Mouse (Mus musculus): ENCODE results near the gene Usp18. TPM values are rescaled to one million over a fixed set of nuclear protein-coding genes. Genes with fewer than 3 reads are reported as not detected.
A peak's percentile ranks its signal among the peaks of the same experiment; 100 is the strongest.

Gene Usp18
- polyA plus RNA-seq, 1 experiment, result 9.7 TPM

DNA sequence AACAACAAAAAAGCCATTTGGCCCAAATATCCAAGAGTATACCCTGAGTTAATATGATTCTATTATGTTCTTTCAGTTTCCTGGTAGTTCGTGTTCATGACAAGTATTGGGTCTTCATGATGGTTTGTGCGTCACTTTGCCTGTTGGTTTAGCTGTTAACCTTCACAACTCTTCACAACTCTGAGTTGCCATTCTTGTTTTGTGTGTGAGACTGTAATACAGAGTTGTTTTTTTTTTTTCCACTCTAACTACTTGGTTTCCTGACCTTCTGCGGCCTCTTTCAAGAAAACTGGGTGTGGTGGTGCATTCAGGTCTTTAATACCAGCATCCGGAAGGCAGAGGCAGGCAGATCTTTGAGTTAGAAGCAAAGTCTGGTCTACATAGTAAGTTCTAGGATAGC, 7.5 kb upstream of the Usp18 start:
- Histone ChIP-seq H3K4me3 (ENCODE audit: insufficient read depth, low read depth, low read length) (no peak overlapping the region), H3K27me3 (replicated peaks; ENCODE audit: control insufficient read depth, insufficient read depth, low read length) (no peaks in the 10 kb centered on the region), H3K36me3 (ENCODE audit: control insufficient read depth, insufficient read depth, low read length) (no peaks in the 10 kb centered on the region), H3K4me1 (ENCODE audit: control insufficient read depth, insufficient read depth, low read length) (0 out of 2 replicates have a peak, but pooled peaks cover 4% of the 10 kb centered on the region), H3K27ac (ENCODE audit: insufficient read depth, low read depth, low read length) (no peak overlapping the region)
- no peak for DNase-seq
- WGBS, result 95% methylated on average over 4 of the region's 4 CpGs
- TF ChIP-seq CTCF (conservative IDR thresholded peaks at IDR 0.05; ENCODE audit: insufficient read depth, insufficient read length, low read depth, low read length), result no peak
- no peak for TF ChIP-seq POLR2A (IDR thresholded peaks at IDR 0.05; ENCODE audit: low read depth, low read length)

DNA sequence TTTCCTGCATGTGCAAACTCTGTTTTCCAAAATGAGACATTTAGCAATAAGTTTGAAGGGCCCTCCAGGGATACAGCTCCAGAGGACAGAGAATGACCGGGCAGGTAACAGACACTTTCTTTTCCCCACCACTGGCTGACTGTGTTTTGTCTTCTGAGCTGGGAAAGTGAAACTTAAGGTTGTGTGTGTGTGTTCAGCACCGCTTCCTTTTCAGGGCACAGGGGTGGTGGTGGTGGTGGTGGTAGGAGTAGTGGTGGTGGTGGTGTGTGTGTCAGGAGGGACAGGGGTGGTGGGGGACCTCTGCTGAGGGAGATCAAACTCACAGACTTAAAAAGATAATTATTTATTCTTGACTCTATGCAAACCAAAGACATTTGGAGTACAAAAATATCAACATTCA, 3.9 kb upstream of the Usp18 start:
- H3K4me3 ChIP-seq (ENCODE audit: insufficient read depth, low read depth, low read length), result no peak overlapping the region
- WGBS, result 86% methylated on average over 2 of the region's 2 CpGs
- H3K4me1 ChIP-seq (ENCODE audit: control insufficient read depth, insufficient read depth, low read length), result 0 out of 2 replicates have a peak, but pooled peaks cover 4% of the 10 kb centered on the region
- TF ChIP-seq POLR2A (IDR thresholded peaks at IDR 0.05; ENCODE audit: low read depth, low read length), result no peak
- TF ChIP-seq CTCF (conservative IDR thresholded peaks at IDR 0.05; ENCODE audit: insufficient read depth, insufficient read length, low read depth, low read length), result no peak
- DNase-seq, result no peak
- no peaks in the 10 kb centered on the region for H3K27me3 ChIP-seq (replicated peaks; ENCODE audit: control insufficient read depth, insufficient read depth, low read length)
- no peaks in the 10 kb centered on the region for H3K36me3 ChIP-seq (ENCODE audit: control insufficient read depth, insufficient read depth, low read length)
- H3K27ac ChIP-seq (ENCODE audit: insufficient read depth, low read depth, low read length), result no peak overlapping the region

DNA sequence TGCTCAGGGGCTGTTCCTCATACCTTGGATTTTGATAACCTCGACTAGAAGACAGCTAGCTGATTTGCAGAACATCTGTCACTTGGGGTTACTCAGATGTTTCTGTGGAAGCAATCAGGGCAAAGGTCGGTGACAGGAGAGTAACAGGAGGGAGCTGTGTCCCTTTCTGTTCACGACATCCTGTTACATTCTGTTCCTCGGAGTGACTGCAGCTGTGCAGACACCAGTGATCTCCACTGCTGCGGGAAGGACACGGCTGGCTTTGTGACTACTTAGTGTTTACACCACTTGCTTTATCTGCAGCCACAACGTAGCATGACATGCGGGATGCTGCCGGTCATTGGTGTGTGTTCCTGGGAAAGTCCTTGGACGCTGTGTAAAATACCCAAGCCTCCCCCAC, 2.5 kb upstream of the Usp18 start:
- Histone ChIP-seq H3K4me3 (ENCODE audit: insufficient read depth, low read depth, low read length) (no peak overlapping the region), H3K36me3 (ENCODE audit: control insufficient read depth, insufficient read depth, low read length) (no peaks in the 10 kb centered on the region), H3K27ac (ENCODE audit: insufficient read depth, low read depth, low read length) (no peak overlapping the region), H3K4me1 (ENCODE audit: control insufficient read depth, insufficient read depth, low read length) (0 out of 2 replicates have a peak, but pooled peaks cover 4% of the 10 kb centered on the region), H3K27me3 (replicated peaks; ENCODE audit: control insufficient read depth, insufficient read depth, low read length) (no peaks in the 10 kb centered on the region)
- WGBS, result 40% methylated on average over 10 of the region's 10 CpGs
- no peak for TF ChIP-seq CTCF (conservative IDR thresholded peaks at IDR 0.05; ENCODE audit: insufficient read depth, insufficient read length, low read depth, low read length)
- no peak for TF ChIP-seq POLR2A (IDR thresholded peaks at IDR 0.05; ENCODE audit: low read depth, low read length)
- DNase-seq, result no peak

DNA sequence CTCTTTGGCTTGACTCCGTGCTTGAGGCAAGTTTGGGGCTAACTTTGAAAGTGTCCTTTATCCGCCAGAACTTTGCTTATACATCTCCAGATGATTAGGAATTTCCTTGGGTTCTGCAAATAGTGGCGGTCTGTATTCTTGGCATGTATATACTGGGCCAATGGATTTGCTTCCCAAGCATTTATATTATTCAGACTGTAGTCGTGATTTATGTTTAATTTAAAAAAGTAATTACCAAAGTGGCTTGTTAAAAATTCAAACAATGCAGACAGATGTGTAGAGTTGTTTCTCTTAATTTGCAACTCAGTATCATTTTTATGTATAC, 293 bp downstream of the Usp18 start:
- Histone ChIP-seq H3K27me3 (replicated peaks; ENCODE audit: control insufficient read depth, insufficient read depth, low read length) (no peaks in the 10 kb centered on the region), H3K4me3 (ENCODE audit: insufficient read depth, low read depth, low read length) (peak overlapping the region; percentile 55), H3K4me1 (ENCODE audit: control insufficient read depth, insufficient read depth, low read length) (peaks cover 9% of the 10 kb centered on the region; the same call in 1 of the 2 replicates), H3K36me3 (ENCODE audit: control insufficient read depth, insufficient read depth, low read length) (no peaks in the 10 kb centered on the region), H3K27ac (ENCODE audit: insufficient read depth, low read depth, low read length) (no peak overlapping the region)
- TF ChIP-seq CTCF (conservative IDR thresholded peaks at IDR 0.05; ENCODE audit: insufficient read depth, insufficient read length, low read depth, low read length), result no peak
- no peak for TF ChIP-seq POLR2A (IDR thresholded peaks at IDR 0.05; ENCODE audit: low read depth, low read length)
- WGBS, result 14% methylated on average over 4 of the region's 4 CpGs
- no peak for DNase-seq

DNA sequence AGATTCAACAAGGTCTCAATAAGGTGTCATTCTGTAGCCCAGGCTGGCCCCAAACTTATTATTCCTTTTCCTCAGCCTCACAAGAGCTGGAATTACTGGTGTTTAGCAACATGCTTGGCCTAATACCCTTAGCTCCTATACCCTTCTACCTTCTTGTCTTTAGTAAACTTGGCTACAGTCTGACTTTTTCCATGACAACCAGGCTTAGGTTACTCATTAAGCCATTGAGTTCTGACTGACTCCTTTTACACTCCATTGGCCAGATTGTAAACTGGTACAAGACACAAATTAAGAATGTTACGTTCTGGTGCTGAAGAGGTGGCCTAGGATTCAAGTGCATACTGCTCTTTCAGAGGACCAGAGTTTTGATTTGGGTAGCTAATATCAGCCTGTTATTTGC, 4.7 kb downstream of the Usp18 start:
- TF ChIP-seq CTCF (conservative IDR thresholded peaks at IDR 0.05; ENCODE audit: insufficient read depth, insufficient read length, low read depth, low read length) (no peak), POLR2A (IDR thresholded peaks at IDR 0.05; ENCODE audit: low read depth, low read length) (no peak)
- DNase-seq, result peak; percentile 68
- WGBS, result 37% methylated on average over 1 of the region's 1 CpGs

DNA sequence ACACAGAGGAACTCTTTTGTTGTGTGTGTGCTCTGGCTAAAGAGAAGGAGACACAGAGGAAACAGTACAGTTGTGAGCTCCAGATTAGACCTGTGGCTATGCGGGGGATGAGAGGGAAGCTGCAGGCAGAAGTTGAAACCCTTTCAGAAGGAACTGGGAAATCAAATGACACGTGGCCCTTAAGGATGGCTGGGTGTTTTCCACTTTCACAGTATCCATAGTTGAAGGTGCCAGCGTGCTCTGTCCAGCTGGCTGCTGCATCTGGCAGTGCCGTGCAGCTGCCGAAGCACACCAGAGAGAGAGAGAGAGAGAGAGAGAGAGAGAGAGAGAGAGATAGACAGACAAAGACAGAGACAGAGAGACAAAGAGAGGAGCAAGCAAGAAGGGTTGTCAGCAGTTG, 5.5 kb downstream of the Usp18 start:
- 81% methylated on average over 5 of the region's 5 CpGs for WGBS
- H3K36me3 ChIP-seq (ENCODE audit: control insufficient read depth, insufficient read depth, low read length), result peaks cover 3% of the 10 kb centered on the region; the same call in 1 of the 2 replicates

More for the DNA sequence above, 4.7 kb downstream of the Usp18 start:
- no peaks in the 10 kb centered on the region for H3K27me3 ChIP-seq (replicated peaks; ENCODE audit: control insufficient read depth, insufficient read depth, low read length)
- H3K4me1 ChIP-seq (ENCODE audit: control insufficient read depth, insufficient read depth, low read length), result peaks cover 5% of the 10 kb centered on the region; the same call in 1 of the 2 replicates
- no peak overlapping the region for H3K4me3 ChIP-seq (ENCODE audit: insufficient read depth, low read depth, low read length)
- peaks cover 3% of the 10 kb centered on the region; the same call in 1 of the 2 replicates for H3K36me3 ChIP-seq (ENCODE audit: control insufficient read depth, insufficient read depth, low read length)
- no peak overlapping the region for H3K27ac ChIP-seq (ENCODE audit: insufficient read depth, low read depth, low read length)

DNA sequence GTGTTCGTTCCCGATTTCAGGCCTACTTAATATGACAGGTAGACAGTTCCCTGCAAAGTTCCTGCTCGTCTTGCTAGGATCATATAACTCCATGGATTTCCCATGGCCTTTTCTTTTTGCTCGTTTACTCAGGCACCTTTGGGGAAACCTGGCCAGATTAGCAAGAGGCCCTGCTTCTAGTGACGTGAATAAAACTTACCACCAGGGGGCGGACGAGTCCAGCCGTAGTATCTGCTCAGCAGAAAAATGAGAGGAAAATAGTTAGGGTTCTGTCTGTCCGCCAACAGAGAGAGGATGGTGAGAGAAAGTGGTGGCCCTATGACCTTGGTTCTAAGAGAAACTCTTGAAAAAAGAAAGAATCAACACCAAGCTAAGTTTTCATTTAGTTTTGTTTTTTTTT, 14.8 kb downstream of the Usp18 start:
- Histone ChIP-seq H3K4me1 (ENCODE audit: control insufficient read depth, insufficient read depth, low read length) (no peaks in the 10 kb centered on the region), H3K4me3 (ENCODE audit: insufficient read depth, low read depth, low read length) (no peak overlapping the region), H3K36me3 (ENCODE audit: control insufficient read depth, insufficient read depth, low read length) (no peaks in the 10 kb centered on the region), H3K27me3 (replicated peaks; ENCODE audit: control insufficient read depth, insufficient read depth, low read length) (no peaks in the 10 kb centered on the region), H3K27ac (ENCODE audit: insufficient read depth, low read depth, low read length) (no peak overlapping the region)
- TF ChIP-seq POLR2A (IDR thresholded peaks at IDR 0.05; ENCODE audit: low read depth, low read length) (no peak), CTCF (conservative IDR thresholded peaks at IDR 0.05; ENCODE audit: insufficient read depth, insufficient read length, low read depth, low read length) (peak; percentile 78)
- 31% methylated on average over 9 of the region's 9 CpGs for WGBS
- peak; percentile 81 for DNase-seq

More for the DNA sequence above, 5.5 kb downstream of the Usp18 start:
- Histone ChIP-seq H3K27me3 (replicated peaks; ENCODE audit: control insufficient read depth, insufficient read depth, low read length) (no peaks in the 10 kb centered on the region), H3K27ac (ENCODE audit: insufficient read depth, low read depth, low read length) (no peak overlapping the region), H3K4me1 (ENCODE audit: control insufficient read depth, insufficient read depth, low read length) (peaks cover 5% of the 10 kb centered on the region; the same call in 1 of the 2 replicates), H3K4me3 (ENCODE audit: insufficient read depth, low read depth, low read length) (no peak overlapping the region)
- TF ChIP-seq CTCF (conservative IDR thresholded peaks at IDR 0.05; ENCODE audit: insufficient read depth, insufficient read length, low read depth, low read length), result no peak
- no peak for TF ChIP-seq POLR2A (IDR thresholded peaks at IDR 0.05; ENCODE audit: low read depth, low read length)
- DNase-seq, result no peak

Measured in kidney, adult 2 months (tissue).